Mouse (Mus musculus): ENCODE measurements at regions not wholly inside any gene's neighbourhood (a gene's known extent, or its start where the extent isn't known, plus 50 kb on each side); places are given as distances from the start of the nearest gene placed in this dataset.

GRCm38 (mm10) chr13:53598050-53598449 lies 125.2 kb upstream of the Msx2 start:
- H3K4me3 ChIP-seq (ENCODE audit: low read depth, low read length) = no peak overlapping the region
- no peaks in the 10 kb centered on the region for H3K4me1 ChIP-seq (ENCODE audit: control insufficient read depth, insufficient read depth)
- H3K4me2 ChIP-seq (ENCODE audit: low read depth, low read length) = no peak overlapping the region
- TF ChIP-seq EP300 (IDR thresholded peaks at IDR 0.05; ENCODE audit: low read depth) (no peak), CTCF (IDR thresholded peaks at IDR 0.05; ENCODE audit: low read depth) (no peak)
- no peak overlapping the region for H3K27ac ChIP-seq (ENCODE audit: low read depth)
- DNase-seq (ENCODE audit: low spot score) = no peak
- H3K9me3 ChIP-seq (replicated peaks; ENCODE audit: control insufficient read depth, low read length) = no peaks in the 10 kb centered on the region
- 78% methylated on average over 10 of the region's 10 CpGs for WGBS
- H3K36me3 ChIP-seq (replicated peaks; ENCODE audit: control insufficient read depth, insufficient read depth, low read length) = no peaks in the 10 kb centered on the region
- H3K27me3 ChIP-seq (ENCODE audit: control insufficient read depth, insufficient read depth, low read length) = no peaks in the 10 kb centered on the region
- no peak overlapping the region for H3K9ac ChIP-seq (replicated peaks; ENCODE audit: low read depth, low read length)
- no peak for ATAC-seq (ENCODE audit: insufficient read depth, low read depth)

- H3K4me2 ChIP-seq (ENCODE audit: low read depth, low read length) = no peak overlapping the region
- TF ChIP-seq EP300 (IDR thresholded peaks at IDR 0.05; ENCODE audit: low read depth) = no peak
- TF ChIP-seq CTCF (IDR thresholded peaks at IDR 0.05; ENCODE audit: low read depth) = no peak
- WGBS = 64% methylated on average over 19 of the region's 19 CpGs
These were observed 124.3 kb upstream of the Msx2 start for GRCm38 (mm10) chr13:53596871-53597800.

GRCm38 (mm10) chr13:53592755-53593154 lies 119.9 kb upstream of the Msx2 start:
- WGBS = 6% methylated on average over 5 of the region's 5 CpGs
- DNase-seq (ENCODE audit: low spot score) = peak; percentile 7
- H3K27me3 ChIP-seq (ENCODE audit: control insufficient read depth, insufficient read depth, low read length) = peaks cover 4% of the 10 kb centered on the region; the same call in 1 of the 2 replicates
- H3K27ac ChIP-seq (ENCODE audit: low read depth) = no peak overlapping the region
- ATAC-seq (ENCODE audit: insufficient read depth, low read depth) = no peak
- TF ChIP-seq CTCF (IDR thresholded peaks at IDR 0.05; ENCODE audit: low read depth) = peak; percentile 54
- no peak for TF ChIP-seq EP300 (IDR thresholded peaks at IDR 0.05; ENCODE audit: low read depth)
- no peaks in the 10 kb centered on the region for H3K36me3 ChIP-seq (replicated peaks; ENCODE audit: control insufficient read depth, insufficient read depth, low read length)
- no peak overlapping the region for H3K4me2 ChIP-seq (ENCODE audit: low read depth, low read length)
- no peak overlapping the region for H3K9ac ChIP-seq (replicated peaks; ENCODE audit: low read depth, low read length)
- H3K9me3 ChIP-seq (replicated peaks; ENCODE audit: control insufficient read depth, low read length) = no peaks in the 10 kb centered on the region
- no peak overlapping the region for H3K4me3 ChIP-seq (ENCODE audit: low read depth, low read length)
- H3K4me1 ChIP-seq (ENCODE audit: control insufficient read depth, insufficient read depth) = no peaks in the 10 kb centered on the region

More at GRCm38 (mm10) chr13:53596871-53597800, 124.3 kb upstream of the Msx2 start:
- no peak overlapping the region for H3K9ac ChIP-seq (replicated peaks; ENCODE audit: low read depth, low read length)
- H3K4me1 ChIP-seq (ENCODE audit: control insufficient read depth, insufficient read depth) = no peaks in the 10 kb centered on the region
- no peaks in the 10 kb centered on the region for H3K36me3 ChIP-seq (replicated peaks; ENCODE audit: control insufficient read depth, insufficient read depth, low read length)
- H3K4me3 ChIP-seq (ENCODE audit: low read depth, low read length) = no peak overlapping the region
- DNase-seq (ENCODE audit: low spot score) (no peak), ATAC-seq (ENCODE audit: insufficient read depth, low read depth) (no peak)
- no peaks in the 10 kb centered on the region for H3K9me3 ChIP-seq (replicated peaks; ENCODE audit: control insufficient read depth, low read length)
- no peak overlapping the region for H3K27ac ChIP-seq (ENCODE audit: low read depth)
- H3K27me3 ChIP-seq (ENCODE audit: control insufficient read depth, insufficient read depth, low read length) = no peaks in the 10 kb centered on the region

GRCm38 (mm10) chr13:53586771-53587170 lies 113.9 kb upstream of the Msx2 start:
- Histone ChIP-seq H3K4me2 (ENCODE audit: low read depth, low read length) (no peak overlapping the region), H3K27me3 (ENCODE audit: control insufficient read depth, insufficient read depth, low read length) (peaks cover 4% of the 10 kb centered on the region; the same call in 1 of the 2 replicates), H3K36me3 (replicated peaks; ENCODE audit: control insufficient read depth, insufficient read depth, low read length) (no peaks in the 10 kb centered on the region), H3K9ac (replicated peaks; ENCODE audit: low read depth, low read length) (no peak overlapping the region), H3K27ac (ENCODE audit: low read depth) (no peak overlapping the region), H3K4me3 (ENCODE audit: low read depth, low read length) (no peak overlapping the region), H3K9me3 (replicated peaks; ENCODE audit: control insufficient read depth, low read length) (no peaks in the 10 kb centered on the region), H3K4me1 (ENCODE audit: control insufficient read depth, insufficient read depth) (no peaks in the 10 kb centered on the region)
- 76% methylated on average over 4 of the region's 4 CpGs for whole genome bisulfite sequencing
- TF ChIP-seq CTCF (IDR thresholded peaks at IDR 0.05; ENCODE audit: low read depth) = no peak
- TF ChIP-seq EP300 (IDR thresholded peaks at IDR 0.05; ENCODE audit: low read depth) = no peak
- DNase-seq (ENCODE audit: low spot score) (no peak), ATAC-seq (ENCODE audit: insufficient read depth, low read depth) (no peak)

- Histone ChIP-seq H3K4me1 (ENCODE audit: control insufficient read depth, insufficient read depth) (no peaks in the 10 kb centered on the region), H3K27me3 (ENCODE audit: control insufficient read depth, insufficient read depth, low read length) (no peaks in the 10 kb centered on the region), H3K27ac (ENCODE audit: low read depth) (no peak overlapping the region), H3K9ac (replicated peaks; ENCODE audit: low read depth, low read length) (no peak overlapping the region), H3K36me3 (replicated peaks; ENCODE audit: control insufficient read depth, insufficient read depth, low read length) (no peaks in the 10 kb centered on the region), H3K4me3 (ENCODE audit: low read depth, low read length) (no peak overlapping the region), H3K9me3 (replicated peaks; ENCODE audit: control insufficient read depth, low read length) (no peaks in the 10 kb centered on the region), H3K4me2 (ENCODE audit: low read depth, low read length) (no peak overlapping the region)
- 79% methylated on average over 9 of the region's 9 CpGs for WGBS
- DNase-seq (ENCODE audit: low spot score) = no peak
- TF ChIP-seq EP300 (IDR thresholded peaks at IDR 0.05; ENCODE audit: low read depth) (no peak), CTCF (IDR thresholded peaks at IDR 0.05; ENCODE audit: low read depth) (no peak)
- ATAC-seq (ENCODE audit: insufficient read depth, low read depth) = no peak
These were observed 111.7 kb upstream of the Msx2 start for GRCm38 (mm10) chr13:53584504-53585130.
